Mouse (Mus musculus) stomach, embryonic 15.5 days (tissue): ENCODE results near the gene Pigb. TPM values are rescaled to one million over a fixed set of nuclear protein-coding genes. Genes with fewer than 3 reads are reported as not detected.

Source experiments
- ATAC-seq: fragments of 200-750 bp; cut with Nextera tagmentation; 2 replicates; pipeline ENCODE4 v1.8.0; 2017; ENCODE audit warnings: low read depth, moderate number of reproducible peaks, moderate TSS enrichment; ENCODE audit not compliant: insufficient read depth, low FRiP score
- H3K27ac ChIP-seq: fragments of 300-500 bp; sonication (generic); 2 replicates; pipeline ENCODE4 v1.5.1; 2015; ENCODE audit warnings: mild to moderate bottlenecking, inconsistent platforms
- H3K27me3 ChIP-seq: fragments of 300-500 bp; sonication (generic); replicated peaks from 2 replicates; pipeline ENCODE4 v1.6.1; 2015; ENCODE audit warnings: inconsistent platforms
- H3K36me3 ChIP-seq: fragments of 300-500 bp; sonication (generic); 2 replicates; pipeline ENCODE4 v1.6.1; 2015; ENCODE audit warnings: inconsistent platforms
- H3K4me1 ChIP-seq: fragments of 300-500 bp; sonication (generic); 2 replicates; pipeline ENCODE4 v1.6.1; 2015; ENCODE audit warnings: inconsistent platforms
- H3K4me2 ChIP-seq: fragments of 300-500 bp; sonication (generic); 2 replicates; pipeline ENCODE4 v1.6.1; 2015; ENCODE audit warnings: mild to moderate bottlenecking, inconsistent platforms
- H3K4me3 ChIP-seq: fragments of 300-500 bp; sonication (generic); replicated peaks from 2 replicates; pipeline ENCODE4 v1.5.1; 2015; ENCODE audit warnings: inconsistent platforms
- H3K9ac ChIP-seq: fragments of 300-500 bp; sonication (generic); 2 replicates; pipeline ENCODE4 v1.6.1; 2015; ENCODE audit warnings: inconsistent platforms
- H3K9me3 ChIP-seq: fragments of 300-500 bp; sonication (generic); 2 replicates; pipeline ENCODE4 v1.6.1; 2016; ENCODE audit warnings: inconsistent platforms
- WGBS: fragments of 180-500 bp; shearing (Covaris S2); methylation state at CpG from one replicate; pipeline ENCODE4 v1.1.7; 2015; 5-methylcytosine and 5-hydroxymethylcytosine counted together
- polyA plus RNA-seq: library from polyadenylated mRNA; unstranded; fragments of >200 nt; fragmentation: Nextera tagmentation; extraction: Ambion mirVana; gene quantifications from 2 replicates; pipeline ENCODE4 v1.2.1, GENCODE M21; 2015

Pigb gene
- polyA plus RNA-seq, 1 experiment from 2014 or later = 14.1 TPM

DNA sequence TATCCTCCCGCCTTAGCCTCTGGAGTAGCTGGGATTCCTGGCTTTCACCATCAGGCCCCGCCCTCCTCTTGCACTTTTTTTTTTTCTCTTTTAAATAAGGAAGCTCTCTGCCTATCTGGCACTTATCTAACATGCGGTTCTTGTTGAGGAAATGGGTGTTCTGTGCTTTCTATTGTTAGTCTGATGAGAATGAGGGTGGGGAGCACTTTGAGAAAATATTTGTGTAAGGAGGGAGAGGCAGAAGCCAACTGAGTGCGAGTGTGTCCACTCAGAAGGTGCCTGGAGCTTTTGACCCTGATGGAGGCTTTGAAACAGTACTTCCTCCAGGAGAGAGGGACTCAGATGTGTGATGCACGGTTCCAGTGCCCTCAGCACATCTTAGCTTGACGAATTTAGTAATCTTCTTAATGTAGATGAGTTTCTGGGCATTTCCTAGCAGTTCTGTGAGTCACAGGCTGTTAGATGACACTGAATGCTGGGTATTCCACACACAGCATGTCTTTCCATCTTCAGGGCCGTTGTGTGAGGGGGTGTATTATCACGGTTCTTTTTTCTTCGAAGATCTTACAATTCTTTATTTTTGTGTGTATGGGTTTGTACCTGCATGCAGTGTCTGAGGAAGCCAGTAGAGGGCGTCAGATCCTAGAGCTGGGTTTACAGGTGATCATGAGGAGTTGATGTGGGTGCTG is 30.9 kb upstream of the Pigb start:
- no peaks in the 10 kb centered on the region for H3K9me3 ChIP-seq
- H3K27ac ChIP-seq = peak overlapping the region; percentile 23; the same call in 1 of the 2 replicates
- no peak overlapping the region for H3K4me3 ChIP-seq
- H3K36me3 ChIP-seq = no peaks in the 10 kb centered on the region
- H3K9ac ChIP-seq = no peak overlapping the region
- peaks cover 15% of the 10 kb centered on the region; the same call in 1 of the 2 replicates for H3K4me1 ChIP-seq
- WGBS = 58% methylated on average over 10 of the region's 10 CpGs
- ATAC-seq = peak; percentile 27; the same call in 1 of the 2 replicates
- no peaks in the 10 kb centered on the region for H3K27me3 ChIP-seq
- no peak overlapping the region for H3K4me2 ChIP-seq

- Histone ChIP-seq H3K4me3 (no peak overlapping the region), H3K9ac (no peak overlapping the region), H3K4me2 (no peak overlapping the region), H3K4me1 (peaks cover 18% of the 10 kb centered on the region; the same call in 1 of the 2 replicates), H3K9me3 (no peaks in the 10 kb centered on the region), H3K27ac (peak overlapping the region; percentile 79), H3K27me3 (no peaks in the 10 kb centered on the region), H3K36me3 (no peaks in the 10 kb centered on the region)
- WGBS = 70% methylated on average over 6 of the region's 6 CpGs
- no peak for ATAC-seq
Observed at GRCm38 (mm10) chr9:73068688-73069087, 28.5 kb upstream of the Pigb start.

- 11% methylated on average over 6 of the region's 6 CpGs for WGBS
- H3K9me3 ChIP-seq = no peaks in the 10 kb centered on the region
- 0 out of 2 replicates have a peak overlapping the region, but pooled peaks have one; percentile 37 for H3K4me2 ChIP-seq
- H3K36me3 ChIP-seq = no peaks in the 10 kb centered on the region
- peak overlapping the region; percentile 79 for H3K27ac ChIP-seq
- peak; percentile 70 for ATAC-seq
- H3K4me3 ChIP-seq = no peak overlapping the region
- peaks cover 23% of the 10 kb centered on the region; the same call in 1 of the 2 replicates for H3K4me1 ChIP-seq
- H3K27me3 ChIP-seq = no peaks in the 10 kb centered on the region
- H3K9ac ChIP-seq = no peak overlapping the region
Observed at GRCm38 (mm10) chr9:73068230-73068679, 28.1 kb upstream of the Pigb start.

DNA sequence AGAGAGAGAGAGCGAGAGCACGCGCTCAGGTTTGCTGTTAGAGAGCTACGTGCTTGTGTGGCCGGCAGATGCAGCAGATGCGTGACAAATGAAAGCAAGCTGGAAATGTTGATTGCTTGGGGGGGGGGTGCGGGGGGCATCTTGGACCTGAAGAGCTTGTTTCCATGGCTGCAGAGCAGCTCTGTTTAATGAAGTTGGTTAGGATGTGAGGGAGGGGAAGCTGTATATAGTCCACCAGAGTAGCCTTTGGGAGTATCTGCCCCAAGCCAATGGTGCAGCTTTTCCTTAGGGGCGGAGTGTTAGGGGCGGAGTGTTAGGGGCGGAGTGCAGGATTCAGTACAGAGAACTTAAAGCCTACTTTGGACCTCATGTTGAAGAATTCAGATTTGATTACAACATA is 26.9 kb upstream of the Pigb start:
- peak; percentile 51; the same call in 1 of the 2 replicates for ATAC-seq
- Histone ChIP-seq H3K4me1 (peaks cover 23% of the 10 kb centered on the region; the same call in 1 of the 2 replicates), H3K9ac (no peak overlapping the region), H3K4me3 (peak overlapping the region; percentile 6; the same call in 1 of the 2 replicates), H3K27ac (peak overlapping the region; percentile 79), H3K36me3 (no peaks in the 10 kb centered on the region), H3K27me3 (no peaks in the 10 kb centered on the region), H3K9me3 (no peaks in the 10 kb centered on the region), H3K4me2 (peak overlapping the region; percentile 37)
- WGBS = 33% methylated on average over 10 of the region's 10 CpGs

- H3K4me3 ChIP-seq = no peak overlapping the region
- H3K4me1 ChIP-seq = peaks cover 23% of the 10 kb centered on the region; the same call in 1 of the 2 replicates
- no peak overlapping the region for H3K27ac ChIP-seq
- no peak overlapping the region for H3K9ac ChIP-seq
- peak overlapping the region; percentile 40 for H3K4me2 ChIP-seq
- no peaks in the 10 kb centered on the region for H3K27me3 ChIP-seq
- no peak for ATAC-seq
- H3K36me3 ChIP-seq = no peaks in the 10 kb centered on the region
- 31% methylated on average over 15 of the region's 15 CpGs for WGBS
- H3K9me3 ChIP-seq = no peaks in the 10 kb centered on the region
Observed at GRCm38 (mm10) chr9:73063621-73064290, 23.6 kb upstream of the Pigb start.

- Histone ChIP-seq H3K27ac (no peak overlapping the region), H3K4me2 (no peak overlapping the region), H3K4me1 (0 out of 2 replicates have a peak, but pooled peaks cover 8% of the 10 kb centered on the region), H3K4me3 (no peak overlapping the region), H3K27me3 (no peaks in the 10 kb centered on the region), H3K36me3 (no peaks in the 10 kb centered on the region), H3K9ac (no peak overlapping the region), H3K9me3 (no peaks in the 10 kb centered on the region)
- WGBS = 82% methylated on average over 4 of the region's 4 CpGs
- ATAC-seq = no peak
Observed at GRCm38 (mm10) chr9:73059224-73059623, 19.0 kb upstream of the Pigb start.

DNA sequence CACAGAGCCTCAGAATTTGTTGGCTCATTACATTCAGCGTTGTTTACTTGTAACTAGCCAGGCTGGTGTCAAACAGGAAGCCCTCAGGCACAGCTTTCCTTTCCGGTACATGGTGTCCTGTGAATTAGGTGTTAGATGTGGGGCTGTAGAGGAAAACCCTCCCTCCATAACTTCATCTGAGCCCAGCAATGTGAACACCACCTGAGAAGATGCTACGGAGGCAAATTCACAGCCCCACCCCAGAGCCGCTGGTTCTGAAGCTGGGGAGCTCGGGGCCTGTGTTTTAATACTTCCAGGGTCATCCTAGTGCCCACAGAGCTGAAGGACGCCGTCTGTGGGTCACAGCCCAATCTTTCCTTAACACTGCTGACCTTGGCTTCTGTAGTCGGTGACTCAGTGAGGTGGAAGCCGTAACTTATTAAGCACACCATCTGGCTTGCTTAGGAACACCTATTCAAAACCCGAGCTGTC is 15.3 kb upstream of the Pigb start:
- no peak for ATAC-seq
- Histone ChIP-seq H3K9ac (no peak overlapping the region), H3K27me3 (no peaks in the 10 kb centered on the region), H3K27ac (no peak overlapping the region), H3K4me3 (no peak overlapping the region), H3K4me1 (no peaks in the 10 kb centered on the region), H3K9me3 (no peaks in the 10 kb centered on the region), H3K4me2 (no peak overlapping the region), H3K36me3 (no peaks in the 10 kb centered on the region)
- 53% methylated on average over 10 of the region's 10 CpGs for WGBS

DNA sequence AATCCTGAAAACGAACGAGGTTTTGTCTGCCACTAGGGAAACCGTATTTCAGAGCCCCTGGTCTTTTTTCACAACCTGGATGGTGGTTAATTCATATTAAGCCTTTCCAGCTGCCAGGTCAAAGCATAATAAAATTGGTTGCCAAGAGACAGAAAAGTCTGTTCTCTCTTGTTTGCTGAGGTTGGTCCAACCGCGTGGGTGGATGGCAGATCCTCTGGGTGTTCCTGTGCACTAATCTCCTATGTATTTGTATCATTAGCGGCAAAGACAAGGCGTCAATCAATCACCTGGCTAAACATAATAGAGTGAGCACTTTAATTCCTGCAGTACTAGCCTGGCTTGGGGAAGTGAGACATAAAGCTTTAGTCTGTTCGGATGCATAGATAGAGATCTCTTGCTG is 10.4 kb upstream of the Pigb start:
- Histone ChIP-seq H3K9ac (no peak overlapping the region), H3K9me3 (no peaks in the 10 kb centered on the region), H3K4me2 (no peak overlapping the region), H3K4me1 (peaks cover 5% of the 10 kb centered on the region; the same call in 1 of the 2 replicates), H3K36me3 (no peaks in the 10 kb centered on the region), H3K27me3 (no peaks in the 10 kb centered on the region), H3K27ac (peak overlapping the region; percentile 65; the same call in 1 of the 2 replicates), H3K4me3 (no peak overlapping the region)
- WGBS = 36% methylated on average over 8 of the region's 8 CpGs
- no peak for ATAC-seq

DNA sequence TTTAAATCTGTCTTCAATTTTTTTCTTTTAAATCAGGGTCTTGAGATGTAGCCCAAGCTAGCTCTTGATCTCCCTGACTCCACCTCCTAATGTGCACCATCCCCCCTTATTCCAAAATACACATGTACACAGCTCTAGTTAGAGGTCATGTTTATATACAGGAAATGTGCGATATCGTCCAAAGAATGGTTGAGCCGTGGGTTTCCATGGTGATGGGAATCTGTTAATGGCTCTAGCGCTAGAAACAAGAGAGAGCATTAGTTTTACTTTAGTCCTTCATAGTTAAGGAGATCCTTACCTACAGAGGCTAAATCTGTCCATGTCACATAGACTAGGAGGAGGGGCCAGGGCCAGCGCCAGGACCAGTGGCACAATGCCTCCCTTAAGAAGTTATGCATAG is 9.7 kb upstream of the Pigb start:
- Histone ChIP-seq H3K4me1 (peaks cover 8% of the 10 kb centered on the region; the same call in 1 of the 2 replicates), H3K27ac (no peak overlapping the region), H3K9me3 (no peaks in the 10 kb centered on the region), H3K4me3 (no peak overlapping the region), H3K4me2 (no peak overlapping the region), H3K36me3 (no peaks in the 10 kb centered on the region), H3K9ac (no peak overlapping the region), H3K27me3 (no peaks in the 10 kb centered on the region)
- ATAC-seq = no peak
- 26% methylated on average over 5 of the region's 5 CpGs for WGBS

GRCm38 (mm10) chr9:73048927-73049326 is 8.7 kb upstream of the Pigb start:
- peaks cover 11% of the 10 kb centered on the region; the same call in 1 of the 2 replicates for H3K4me1 ChIP-seq
- H3K27me3 ChIP-seq = no peaks in the 10 kb centered on the region
- H3K36me3 ChIP-seq = no peaks in the 10 kb centered on the region
- 24% methylated on average over 4 of the region's 4 CpGs for WGBS
- no peak overlapping the region for H3K4me2 ChIP-seq
- ATAC-seq = no peak
- no peak overlapping the region for H3K9ac ChIP-seq
- no peaks in the 10 kb centered on the region for H3K9me3 ChIP-seq
- no peak overlapping the region for H3K27ac ChIP-seq
- H3K4me3 ChIP-seq = no peak overlapping the region

DNA sequence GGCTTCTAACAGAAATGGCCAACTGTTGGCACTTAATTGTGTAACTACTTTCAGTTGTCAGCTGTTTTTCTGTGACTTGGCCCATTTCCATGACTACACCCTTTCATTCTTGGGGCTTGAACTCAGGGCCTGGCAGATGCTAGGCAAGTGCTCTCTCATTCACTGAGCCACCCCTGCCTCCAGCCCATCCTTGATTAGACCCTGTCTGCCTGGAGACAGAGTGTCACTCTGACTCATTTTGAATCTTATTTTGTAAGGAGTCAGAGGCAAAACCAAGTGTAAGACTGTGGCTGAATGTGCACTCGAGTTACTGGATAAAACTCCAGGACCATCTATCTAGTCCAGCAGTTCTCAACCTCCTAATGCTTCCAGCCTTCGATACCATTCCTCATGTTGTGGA is 7.7 kb upstream of the Pigb start:
- H3K27me3 ChIP-seq = no peaks in the 10 kb centered on the region
- H3K4me2 ChIP-seq = no peak overlapping the region
- H3K36me3 ChIP-seq = no peaks in the 10 kb centered on the region
- H3K9me3 ChIP-seq = no peaks in the 10 kb centered on the region
- WGBS = 90% methylated on average over 2 of the region's 2 CpGs
- H3K4me1 ChIP-seq = peaks cover 11% of the 10 kb centered on the region; the same call in 1 of the 2 replicates
- no peak for ATAC-seq
- H3K4me3 ChIP-seq = no peak overlapping the region
- no peak overlapping the region for H3K9ac ChIP-seq
- H3K27ac ChIP-seq = no peak overlapping the region

DNA sequence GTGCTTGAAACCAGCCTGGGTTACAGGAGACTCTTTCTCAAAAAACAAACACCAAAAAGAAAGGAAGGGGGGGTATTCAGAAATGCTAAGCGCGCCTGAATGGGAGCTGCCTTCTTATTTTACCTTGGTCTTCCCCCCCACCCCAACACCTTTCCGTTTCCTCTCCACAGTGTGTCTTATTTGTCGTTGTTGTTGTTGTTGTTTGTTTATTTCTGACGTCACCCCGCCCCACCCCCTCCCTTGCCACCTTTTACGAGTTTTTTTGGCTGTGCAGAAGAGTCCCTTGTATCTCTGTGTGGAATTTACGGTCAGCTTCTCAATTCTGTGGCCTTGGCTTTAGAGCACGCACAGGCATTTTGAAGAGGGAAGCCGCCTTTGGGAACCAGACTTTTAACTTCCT is 5.5 kb upstream of the Pigb start:
- no peak for ATAC-seq
- Histone ChIP-seq H3K27ac (no peak overlapping the region), H3K4me3 (peak overlapping the region; percentile 55), H3K4me1 (peaks cover 11% of the 10 kb centered on the region; the same call in 1 of the 2 replicates), H3K9ac (0 out of 2 replicates have a peak overlapping the region, but pooled peaks have one; percentile 20), H3K36me3 (no peaks in the 10 kb centered on the region), H3K4me2 (peak overlapping the region; percentile 96), H3K9me3 (no peaks in the 10 kb centered on the region), H3K27me3 (no peaks in the 10 kb centered on the region)
- 66% methylated on average over 10 of the region's 10 CpGs for WGBS
